Mouse (Mus musculus) 416B (cell line): ENCODE measurements at regions not wholly inside any gene's neighbourhood (a gene's known extent, or its start where the extent isn't known, plus 50 kb on each side); places are given as distances from the start of the nearest gene placed in this dataset.

Source experiments
- DNase-seq: peaks from one replicate; pipeline ENCODE4 v3.0.0; 2011; ENCODE audit warnings: low read depth

GRCm38 (mm10) chr2:45751746-45752145 is 634.6 kb upstream of the Zeb2 start:
- DNase-seq, result peak; percentile 70

GRCm38 (mm10) chr2:45749379-45749778 is 632.2 kb upstream of the Zeb2 start:
- no peak for DNase-seq

DNA sequence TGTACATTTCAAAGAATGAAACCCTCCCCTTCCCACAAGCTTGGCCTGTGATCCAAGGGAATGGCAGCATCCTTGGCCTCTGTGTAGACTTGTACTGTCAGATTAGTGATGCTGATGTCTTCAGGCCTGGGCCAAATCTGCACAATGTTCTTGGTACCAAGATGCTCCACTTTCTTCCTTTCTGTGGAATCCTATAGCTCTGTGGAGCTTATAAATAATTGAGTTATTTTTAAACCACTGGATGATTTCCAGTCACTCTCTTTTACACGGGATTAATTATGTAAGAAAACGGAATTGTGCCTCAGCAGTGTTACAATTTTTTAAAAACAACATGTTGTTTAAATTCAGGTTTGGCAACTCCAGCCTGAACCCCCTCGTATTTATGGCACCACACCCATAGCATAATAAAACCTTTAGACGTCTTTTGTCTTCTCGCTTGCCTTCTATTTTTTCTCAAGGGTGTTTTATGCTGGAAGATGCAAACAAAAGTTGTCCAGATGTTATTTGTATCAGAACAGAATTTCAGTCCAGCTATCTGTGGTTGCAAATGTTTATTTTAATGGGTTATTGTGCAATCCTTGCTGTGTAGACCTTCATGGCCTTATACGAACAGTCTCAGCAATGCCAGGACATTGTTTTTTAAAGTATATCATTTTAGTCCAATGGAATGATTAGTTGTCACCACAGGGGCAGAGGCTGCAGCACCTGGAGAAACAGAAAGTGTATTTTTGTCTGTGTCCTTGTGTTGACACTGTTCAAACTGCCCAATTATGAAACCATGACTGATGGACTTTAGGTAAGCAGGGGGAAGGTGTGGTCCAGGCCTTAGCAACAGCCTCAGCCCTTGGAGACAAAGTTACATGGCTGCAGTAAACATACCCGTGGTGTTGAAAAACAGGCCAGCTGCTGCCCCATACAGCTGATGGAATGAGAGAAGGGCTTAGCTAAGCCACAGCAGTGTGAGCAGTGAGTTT is 630.4 kb upstream of the Zeb2 start:
- peak; percentile 30 for DNase-seq

GRCm38 (mm10) chr2:45746606-45747005 is 629.4 kb upstream of the Zeb2 start:
- DNase-seq, result no peak

DNA sequence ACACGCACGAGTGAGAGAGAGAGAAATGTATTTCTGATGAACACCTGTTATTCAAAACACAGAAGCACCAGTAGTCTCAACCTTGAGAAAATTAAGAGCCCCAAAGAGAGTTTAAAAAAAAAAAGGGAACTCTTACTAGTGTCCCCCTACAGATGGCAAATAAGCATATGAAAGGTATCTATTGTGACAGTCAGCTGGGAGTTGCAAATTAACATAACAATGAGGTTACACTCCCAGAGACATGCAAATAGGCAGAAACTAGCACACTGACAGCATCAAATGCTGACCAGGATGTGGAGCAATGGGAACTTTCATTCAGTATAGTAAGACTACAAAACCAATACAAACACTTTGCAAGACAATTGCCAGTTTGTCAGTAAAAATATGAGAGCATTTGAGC is 619.1 kb upstream of the Zeb2 start:
- peak; percentile 9 for DNase-seq

DNA sequence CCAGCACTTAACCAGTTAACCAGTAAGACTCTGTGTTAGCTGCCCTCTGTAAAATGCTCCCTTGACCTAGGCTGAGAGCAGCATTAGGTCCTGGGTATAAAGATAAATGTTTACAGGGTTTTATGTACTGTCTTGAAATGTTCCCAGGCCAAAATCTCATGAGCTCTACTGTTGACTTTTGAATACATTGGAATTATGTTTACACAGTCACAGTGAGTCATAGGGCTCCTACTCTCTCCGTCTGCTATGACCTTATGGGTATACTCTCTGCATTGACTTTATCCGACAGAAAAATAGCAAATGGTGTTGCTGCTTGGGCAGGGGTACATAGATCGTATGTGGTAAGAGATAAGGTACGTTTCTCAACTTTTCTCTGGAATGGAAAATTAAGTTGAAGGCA is 596.8 kb upstream of the Zeb2 start:
- no peak for DNase-seq

DNA sequence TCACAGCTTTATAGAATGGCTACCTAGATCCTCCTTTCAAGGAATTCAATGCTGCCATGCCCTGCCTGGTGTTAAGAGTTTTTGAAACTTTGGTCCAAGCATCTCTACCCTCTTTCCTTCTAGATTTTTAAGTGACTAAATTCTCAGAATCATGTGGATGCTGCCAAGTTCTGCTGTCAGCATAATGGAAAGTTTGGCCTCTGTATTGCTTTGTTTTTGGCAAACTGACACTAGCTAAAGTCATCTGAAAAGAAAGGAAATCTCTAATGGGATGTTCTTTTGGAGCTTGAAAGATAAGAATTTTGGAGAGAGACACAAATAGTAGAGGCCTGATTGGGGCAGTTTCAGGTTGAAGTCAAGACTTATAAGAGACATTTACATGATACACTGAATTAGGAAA is 589.8 kb upstream of the Zeb2 start:
- DNase-seq, result no peak

- peak; percentile 74 for DNase-seq
Measured at GRCm38 (mm10) chr2:45702511-45702910, 585.3 kb upstream of the Zeb2 start.

- no peak for DNase-seq
Measured at GRCm38 (mm10) chr2:45700578-45700977, 583.4 kb upstream of the Zeb2 start.

GRCm38 (mm10) chr2:45693291-45694020 is 576.3 kb upstream of the Zeb2 start:
- no peak for DNase-seq

GRCm38 (mm10) chr2:45692819-45693218 is 575.6 kb upstream of the Zeb2 start:
- DNase-seq, result peak; percentile 47

GRCm38 (mm10) chr2:45688996-45689395 is 571.8 kb upstream of the Zeb2 start:
- no peak for DNase-seq

DNA sequence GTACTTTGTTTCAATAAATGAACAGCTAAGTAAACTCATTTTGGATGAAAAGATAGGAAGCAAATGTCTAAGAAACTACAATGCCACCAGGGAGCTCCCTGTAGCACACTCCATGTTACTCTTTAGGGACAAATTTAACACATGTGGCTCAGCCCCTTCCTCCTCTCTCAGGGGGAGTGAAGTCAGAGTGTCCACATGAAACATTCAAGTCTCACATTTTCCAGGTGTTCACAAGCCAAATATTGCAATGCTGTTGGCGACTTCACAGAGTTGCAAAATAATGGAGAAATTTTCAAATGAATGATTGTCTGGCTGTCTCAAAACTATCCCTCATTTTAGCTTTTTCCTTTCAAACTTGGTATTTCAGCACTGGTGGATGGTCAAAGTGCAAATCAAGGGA is 564.1 kb upstream of the Zeb2 start:
- DNase-seq, result no peak

DNA sequence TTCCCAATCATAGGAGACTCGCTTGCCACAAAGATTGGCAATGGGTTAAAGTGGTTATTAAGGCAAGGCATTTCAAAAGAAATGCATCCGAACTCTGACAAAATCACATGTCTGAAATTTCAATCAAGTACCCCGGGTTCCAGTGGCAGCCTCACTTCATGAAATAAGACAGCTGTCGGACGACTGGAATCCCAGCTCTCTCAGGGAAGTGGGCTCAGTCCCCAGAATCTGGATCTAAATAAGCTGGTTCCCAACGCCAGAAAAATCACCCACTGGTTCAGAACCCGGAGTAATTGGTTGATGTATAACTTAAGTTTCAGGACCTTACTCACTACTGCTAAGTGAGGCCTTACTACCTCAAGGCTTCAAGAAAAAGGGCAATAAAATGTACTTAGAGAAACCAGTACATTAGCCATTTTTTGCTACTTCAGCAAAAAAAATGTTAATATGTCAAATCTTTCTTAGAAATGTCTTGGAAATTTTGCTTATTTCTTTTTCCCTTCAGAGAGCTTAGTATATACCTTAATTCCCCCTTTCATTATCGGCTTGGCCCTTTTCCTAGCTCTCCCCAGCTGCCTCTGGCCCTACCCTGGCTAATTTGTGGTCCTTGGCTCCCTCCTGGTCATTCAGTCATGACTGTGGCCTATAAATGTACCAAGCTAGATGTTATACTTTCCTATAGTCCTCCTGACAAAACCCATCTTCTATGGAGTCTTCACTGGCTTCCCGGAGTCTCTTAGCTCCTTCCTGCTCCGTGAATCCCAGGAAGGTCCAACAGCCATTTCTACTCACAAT is 562.1 kb upstream of the Zeb2 start:
- DNase-seq, result no peak

DNA sequence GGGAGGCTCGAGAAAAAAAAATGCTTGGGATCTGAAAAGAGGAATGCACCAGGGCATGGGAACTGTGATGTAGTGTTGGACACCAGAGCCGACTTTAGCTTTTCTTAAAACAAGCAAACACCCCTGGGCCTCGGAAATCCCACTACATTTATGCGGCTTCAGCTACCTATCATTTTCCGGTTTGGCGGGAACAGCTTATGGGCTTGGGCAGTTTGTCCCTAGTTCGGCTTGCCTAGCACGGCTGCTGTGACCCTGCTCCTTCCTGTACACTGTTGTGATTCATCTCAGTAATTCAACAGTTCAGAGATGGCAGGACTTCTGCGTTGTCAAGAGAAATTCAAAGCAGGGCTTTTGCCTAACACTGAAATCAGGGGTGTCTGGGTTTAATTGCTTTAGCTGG is 561.5 kb upstream of the Zeb2 start:
- DNase-seq, result no peak

- DNase-seq, result no peak
Measured at GRCm38 (mm10) chr2:45675776-45676175, 558.6 kb upstream of the Zeb2 start.

- DNase-seq, result no peak
Measured at GRCm38 (mm10) chr2:45656011-45656410, 538.8 kb upstream of the Zeb2 start.

DNA sequence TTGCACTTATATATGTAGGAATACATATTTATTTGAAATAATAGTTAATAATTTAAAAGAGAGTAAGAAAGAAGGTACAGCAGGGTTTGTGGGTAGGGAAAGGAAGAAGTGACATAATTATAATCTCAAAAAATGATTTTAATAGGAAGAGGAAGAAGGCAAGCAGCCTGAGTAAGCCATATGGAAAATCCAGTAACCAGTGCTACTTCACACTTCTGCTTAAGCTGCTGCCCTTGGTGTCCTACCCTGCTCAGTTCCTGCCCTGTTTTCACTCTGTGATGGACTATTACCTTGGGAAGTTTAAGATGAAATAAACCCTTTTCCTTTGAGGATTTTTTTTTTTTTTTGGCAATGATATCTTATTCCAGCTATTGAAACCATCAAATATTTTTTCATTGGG is 537.5 kb upstream of the Zeb2 start:
- DNase-seq, result no peak

GRCm38 (mm10) chr2:45652977-45653376 is 535.8 kb upstream of the Zeb2 start:
- DNase-seq, result no peak

- DNase-seq, result no peak
Measured at GRCm38 (mm10) chr2:45650271-45650985, 533.2 kb upstream of the Zeb2 start.

- DNase-seq, result peak; percentile 16
Measured at GRCm38 (mm10) chr2:45647846-45648245, 530.7 kb upstream of the Zeb2 start.

DNA sequence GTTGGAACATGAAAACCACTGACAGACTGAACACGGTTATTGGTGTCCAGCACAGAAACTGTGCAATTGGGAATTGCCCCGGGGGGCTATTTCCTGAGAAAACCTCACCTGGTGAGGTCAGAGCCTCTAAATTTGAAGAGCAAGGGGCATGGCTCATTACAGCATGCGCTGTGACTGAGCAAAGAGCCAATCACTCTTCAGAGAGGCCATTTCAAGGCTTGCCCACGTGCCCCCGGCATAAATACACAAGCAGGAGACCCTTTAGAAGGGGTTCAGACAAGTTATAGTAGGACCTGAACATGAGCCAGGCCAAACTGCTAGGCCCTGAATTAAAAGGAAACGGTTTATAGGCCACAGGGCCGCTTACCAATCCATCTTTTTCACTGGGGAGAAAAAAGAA is 512.9 kb upstream of the Zeb2 start:
- DNase-seq, result no peak
